Comparison of ENCODE assay signal across 23 mouse cellular contexts in the genomic region with DNA sequence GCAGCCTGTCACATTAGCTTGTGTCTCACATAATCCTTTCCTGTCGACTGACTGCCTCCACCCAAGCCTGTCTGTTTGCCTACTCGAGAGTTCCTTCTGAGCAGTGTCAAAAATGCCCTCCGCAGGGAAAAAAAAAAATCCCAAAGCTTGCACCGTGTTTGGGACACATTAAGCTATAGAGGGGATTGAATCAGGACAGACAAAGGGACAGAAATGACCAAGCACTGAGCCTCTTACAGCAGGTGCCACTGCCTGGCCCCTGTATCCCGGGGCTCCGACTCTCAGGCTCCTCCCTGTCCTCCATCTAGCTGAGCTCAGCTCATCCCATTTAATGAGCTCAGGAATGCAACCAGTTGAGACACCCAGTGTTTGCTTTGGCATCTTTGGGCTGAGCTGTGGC.
DNase-seq lines count a peak whose midpoint lies in the region; ATAC-seq lines count a peak whose summit lies in the region.
"Had no signal": no experiment of that assay in that cellular context is flagged by ENCODE, and none has a peak within 500 bp of the region (broad histone marks: within the 10 kb centered on the region; RNA-seq: fewer than 3 reads in every experiment).

No protein-coding gene starts in this region.

- no peaks in the 10 kb centered on the region for H3K27me3 ChIP-seq in embryonic facial prominence, embryonic 11.5 days (ENCODE audit: control insufficient read depth, insufficient read depth, low read length)
- H3K27me3 ChIP-seq in embryonic facial prominence, embryonic 10.5 days (replicated peaks; ENCODE audit: low read depth, poor library complexity, severe bottlenecking), result no peaks in the 10 kb centered on the region
- no peaks in the 10 kb centered on the region for H3K27me3 ChIP-seq in heart, embryonic 10.5 days (ENCODE audit: insufficient read depth, poor library complexity, severe bottlenecking)
- H3K27me3 ChIP-seq in heart, embryonic 12.5 days (replicated peaks), result no peaks in the 10 kb centered on the region
- no peaks in the 10 kb centered on the region for H3K27me3 ChIP-seq in midbrain, embryonic 11.5 days (ENCODE audit: control insufficient read depth, insufficient read depth, low read length)
- H3K27me3 ChIP-seq in midbrain, embryonic 16.5 days (ENCODE audit: control insufficient read depth, insufficient read depth, low read depth, low read length), result no peaks in the 10 kb centered on the region
- H3K27me3 ChIP-seq: embryonic facial prominence, embryonic 15.5 days; forebrain, embryonic 13.5 days; hindbrain, embryonic 13.5 days had no signal

- H3K4me2 ChIP-seq in embryonic facial prominence, embryonic 11.5 days (ENCODE audit: low read depth, low read length), result no peak overlapping the region
- no peak overlapping the region for H3K4me2 ChIP-seq in heart, embryonic 12.5 days
- no peak overlapping the region for H3K4me2 ChIP-seq in midbrain, embryonic 11.5 days
- H3K4me2 ChIP-seq in midbrain, embryonic 16.5 days (ENCODE audit: low read length), result no peak overlapping the region
- H3K4me2 ChIP-seq: embryonic facial prominence, embryonic 15.5 days; forebrain, embryonic 13.5 days; hindbrain, embryonic 13.5 days had no signal

- no peaks in the 10 kb centered on the region for H3K4me1 ChIP-seq in embryonic facial prominence, embryonic 11.5 days (ENCODE audit: control insufficient read depth, insufficient read depth, low read length)
- H3K4me1 ChIP-seq in embryonic facial prominence, embryonic 10.5 days, result peaks cover 22% of the 10 kb centered on the region
- peaks cover 5% of the 10 kb centered on the region; the same call in 1 of the 2 replicates for H3K4me1 ChIP-seq in heart, embryonic 10.5 days
- no peaks in the 10 kb centered on the region for H3K4me1 ChIP-seq in heart, embryonic 12.5 days (replicated peaks)
- H3K4me1 ChIP-seq in midbrain, embryonic 11.5 days (ENCODE audit: control insufficient read depth, insufficient read depth, low read length), result no peaks in the 10 kb centered on the region
- no peaks in the 10 kb centered on the region for H3K4me1 ChIP-seq in midbrain, embryonic 16.5 days (ENCODE audit: control insufficient read depth, insufficient read depth, low read length)
- H3K4me1 ChIP-seq: forebrain, embryonic 13.5 days; hindbrain, embryonic 13.5 days had no signal

- H3K36me3 ChIP-seq in embryonic facial prominence, embryonic 11.5 days (replicated peaks; ENCODE audit: control insufficient read depth, insufficient read depth, low read depth, low read length), result no peaks in the 10 kb centered on the region
- H3K36me3 ChIP-seq in embryonic facial prominence, embryonic 10.5 days (replicated peaks), result no peaks in the 10 kb centered on the region
- no peaks in the 10 kb centered on the region for H3K36me3 ChIP-seq in heart, embryonic 10.5 days
- no peaks in the 10 kb centered on the region for H3K36me3 ChIP-seq in heart, embryonic 12.5 days
- no peaks in the 10 kb centered on the region for H3K36me3 ChIP-seq in midbrain, embryonic 11.5 days (ENCODE audit: control insufficient read depth, insufficient read depth, low read length)
- H3K36me3 ChIP-seq in midbrain, embryonic 16.5 days (ENCODE audit: control insufficient read depth, insufficient read depth, low read length), result no peaks in the 10 kb centered on the region
- H3K36me3 ChIP-seq: embryonic facial prominence, embryonic 15.5 days; hindbrain, embryonic 13.5 days had no signal

- no peak for DNase-seq in embryonic facial prominence, embryonic 11.5 days (ENCODE audit: low spot score)
- no peak for DNase-seq in embryonic facial prominence, embryonic 10.5 days (ENCODE audit: low spot score)
- peak; percentile 25 for DNase-seq in heart, embryonic 10.5 days (ENCODE audit: low spot score)
- DNase-seq in midbrain, embryonic 11.5 days (ENCODE audit: low spot score, missing footprints), result no peak
- DNase-seq in retina, embryonic 14.5 days (ENCODE audit: low spot score), result peak; percentile 48
- DNase-seq in left cerebral cortex, postnatal 14 days (ENCODE audit: low spot score in 2 of 2), result no peak
- DNase-seq: adrenal gland, postnatal 10 days; adrenal gland, postnatal 36 days; cerebellum, adult 2 months; cerebellum, adult 9-11 months; cerebellum, postnatal 25 days; gastrocnemius, postnatal 10 days; gastrocnemius, postnatal 36 days had no signal

- no peak overlapping the region for H3K9ac ChIP-seq in embryonic facial prominence, embryonic 11.5 days (replicated peaks; ENCODE audit: low read length)
- no peak overlapping the region for H3K9ac ChIP-seq in heart, embryonic 12.5 days
- H3K9ac ChIP-seq in midbrain, embryonic 11.5 days (ENCODE audit: low read length), result no peak overlapping the region
- H3K9ac ChIP-seq in midbrain, embryonic 16.5 days (ENCODE audit: low read depth, low read length), result no peak overlapping the region
- H3K9ac ChIP-seq: embryonic facial prominence, embryonic 15.5 days; forebrain, embryonic 13.5 days; hindbrain, embryonic 13.5 days had no signal

- intact Hi-C loops in left cerebral cortex, postnatal 14 days (cut with DNase I), result no loop called here

- H3K27ac ChIP-seq in embryonic facial prominence, embryonic 11.5 days (replicated peaks; ENCODE audit: low read depth, low read length), result no peak overlapping the region
- no peak overlapping the region for H3K27ac ChIP-seq in embryonic facial prominence, embryonic 10.5 days (replicated peaks)
- no peak overlapping the region for H3K27ac ChIP-seq in heart, embryonic 10.5 days
- no peak overlapping the region for H3K27ac ChIP-seq in heart, embryonic 12.5 days (ENCODE audit: poor library complexity, severe bottlenecking)
- H3K27ac ChIP-seq in midbrain, embryonic 11.5 days (ENCODE audit: low read depth, low read length), result no peak overlapping the region
- no peak overlapping the region for H3K27ac ChIP-seq in midbrain, embryonic 16.5 days (ENCODE audit: low read length)
- H3K27ac ChIP-seq: embryonic facial prominence, embryonic 15.5 days; forebrain, embryonic 13.5 days; hindbrain, embryonic 13.5 days had no signal

- peak; percentile 27; the same call in 1 of the 2 replicates for ATAC-seq in embryonic facial prominence, embryonic 11.5 days (replicated peaks; ENCODE audit: insufficient number of reproducible peaks, low FRiP score, low TSS enrichment, low read depth)
- ATAC-seq in heart, embryonic 12.5 days (ENCODE audit: insufficient number of reproducible peaks, low FRiP score), result no peak
- peak; percentile 19; the same call in 1 of the 2 replicates for ATAC-seq in midbrain, embryonic 11.5 days (ENCODE audit: low FRiP score)
- ATAC-seq in midbrain, embryonic 16.5 days, result no peak
- ATAC-seq: forebrain, embryonic 13.5 days; forebrain, embryonic 16.5 days; hindbrain, embryonic 16.5 days; inflammation-experienced regulatory T-cells, adult 6 months; intestine, embryonic 16.5 days; Patski had no signal

- no peak overlapping the region for H3K4me3 ChIP-seq in embryonic facial prominence, embryonic 11.5 days (ENCODE audit: low read depth, low read length)
- H3K4me3 ChIP-seq in embryonic facial prominence, embryonic 10.5 days, result no peak overlapping the region
- H3K4me3 ChIP-seq in heart, embryonic 10.5 days, result no peak overlapping the region
- no peak overlapping the region for H3K4me3 ChIP-seq in heart, embryonic 12.5 days
- no peak overlapping the region for H3K4me3 ChIP-seq in midbrain, embryonic 11.5 days (ENCODE audit: low read depth, low read length)
- no peak overlapping the region for H3K4me3 ChIP-seq in midbrain, embryonic 16.5 days (ENCODE audit: low read depth, low read length)
- H3K4me3 ChIP-seq: embryonic facial prominence, embryonic 15.5 days; forebrain, embryonic 13.5 days; hindbrain, embryonic 13.5 days had no signal

- 30% methylated on average over 6 of the region's 6 CpGs for WGBS in embryonic facial prominence, embryonic 11.5 days
- 36% methylated on average over 6 of the region's 6 CpGs for WGBS in embryonic facial prominence, embryonic 10.5 days
- 54% methylated on average over 6 of the region's 6 CpGs for WGBS in heart, embryonic 10.5 days
- WGBS in heart, embryonic 12.5 days, result 51% methylated on average over 6 of the region's 6 CpGs
- 35% methylated on average over 6 of the region's 6 CpGs for WGBS in midbrain, embryonic 11.5 days
- 32% methylated on average over 6 of the region's 6 CpGs for WGBS in midbrain, embryonic 16.5 days

- no peaks in the 10 kb centered on the region for H3K9me3 ChIP-seq in embryonic facial prominence, embryonic 11.5 days (replicated peaks; ENCODE audit: control insufficient read depth, low read length)
- no peaks in the 10 kb centered on the region for H3K9me3 ChIP-seq in embryonic facial prominence, embryonic 10.5 days
- no peaks in the 10 kb centered on the region for H3K9me3 ChIP-seq in heart, embryonic 10.5 days
- no peaks in the 10 kb centered on the region for H3K9me3 ChIP-seq in heart, embryonic 12.5 days (replicated peaks)
- H3K9me3 ChIP-seq in midbrain, embryonic 11.5 days (ENCODE audit: control insufficient read depth, low read length), result no peaks in the 10 kb centered on the region
- H3K9me3 ChIP-seq in midbrain, embryonic 16.5 days (replicated peaks; ENCODE audit: control insufficient read depth, low read length, poor library complexity, severe bottlenecking), result 0 out of 2 replicates have a peak, but pooled peaks cover 2% of the 10 kb centered on the region
- H3K9me3 ChIP-seq: embryonic facial prominence, embryonic 15.5 days; forebrain, embryonic 13.5 days; hindbrain, embryonic 13.5 days had no signal

Comparison
In these comparisons a context has a peak if more than half of its experiments do, and no peak if none do; other contexts are left out.
1. ATAC-seq: peak in embryonic facial prominence, embryonic 11.5 days (single experiment) and midbrain, embryonic 11.5 days (single experiment); none in heart, embryonic 12.5 days (single experiment) and midbrain, embryonic 16.5 days (single experiment).
2. DNase-seq: peak in heart, embryonic 10.5 days (single experiment) and retina, embryonic 14.5 days (single experiment); none in embryonic facial prominence, embryonic 11.5 days (single experiment), embryonic facial prominence, embryonic 10.5 days (single experiment), midbrain, embryonic 11.5 days (single experiment) and left cerebral cortex, postnatal 14 days (0 of 2).